Mouse (Mus musculus) thymus, postnatal 10 days (tissue): Measurements from ENCODE around the gene Plce1.

Experiments used
- DNase-seq, 2 experiments: peaks; one replicate each; pipeline ENCODE4 v3.0.0; 2021; ENCODE audit warnings: low spot score in 2 of 2

Plce1 gene

GRCm38 (mm10) chr19:38633306-38633705 lies 152.4 kb downstream of the Plce1 start:
- no peak for DNase-seq

- DNase-seq = no peak
Measured at GRCm38 (mm10) chr19:38639050-38639449, 158.1 kb downstream of the Plce1 start.

GRCm38 (mm10) chr19:38639805-38640204 lies 158.9 kb downstream of the Plce1 start:
- no peak for DNase-seq

GRCm38 (mm10) chr19:38642515-38642914 lies 161.6 kb downstream of the Plce1 start:
- DNase-seq = peak in 1 of 2 experiments; percentile 5

GRCm38 (mm10) chr19:38644871-38645595 lies 164.1 kb downstream of the Plce1 start:
- DNase-seq = no peak

- no peak for DNase-seq
Measured at GRCm38 (mm10) chr19:38657980-38658379, 177.1 kb downstream of the Plce1 start.

- DNase-seq = no peak
Measured at GRCm38 (mm10) chr19:38665398-38665797, 184.5 kb downstream of the Plce1 start.

- DNase-seq = no peak
Measured at GRCm38 (mm10) chr19:38672015-38672600, 191.2 kb downstream of the Plce1 start.

GRCm38 (mm10) chr19:38673936-38674335 lies 193.0 kb downstream of the Plce1 start:
- DNase-seq = no peak

GRCm38 (mm10) chr19:38678655-38679054 lies 197.7 kb downstream of the Plce1 start:
- DNase-seq = no peak

GRCm38 (mm10) chr19:38679520-38679919 lies 198.6 kb downstream of the Plce1 start:
- DNase-seq = no peak

- DNase-seq = no peak
Measured at GRCm38 (mm10) chr19:38687326-38687725, 206.4 kb downstream of the Plce1 start.

GRCm38 (mm10) chr19:38688741-38689507 lies 208.0 kb downstream of the Plce1 start:
- DNase-seq = no peak

- DNase-seq = no peak
Measured at GRCm38 (mm10) chr19:38690276-38690675, 209.4 kb downstream of the Plce1 start.

GRCm38 (mm10) chr19:38691533-38691932 lies 210.6 kb downstream of the Plce1 start:
- no peak for DNase-seq

GRCm38 (mm10) chr19:38693331-38693730 lies 212.4 kb downstream of the Plce1 start:
- no peak for DNase-seq

GRCm38 (mm10) chr19:38693769-38694168 lies 212.9 kb downstream of the Plce1 start:
- DNase-seq = no peak

- no peak for DNase-seq
Measured at GRCm38 (mm10) chr19:38701776-38702175, 220.9 kb downstream of the Plce1 start.

- DNase-seq = no peak
Measured at GRCm38 (mm10) chr19:38704742-38705141, 223.8 kb downstream of the Plce1 start.

GRCm38 (mm10) chr19:38705244-38705643 lies 224.3 kb downstream of the Plce1 start:
- no peak for DNase-seq

- no peak for DNase-seq
Measured at GRCm38 (mm10) chr19:38706449-38706848, 225.5 kb downstream of the Plce1 start.

GRCm38 (mm10) chr19:38709376-38709775 lies 228.5 kb downstream of the Plce1 start:
- DNase-seq = no peak

GRCm38 (mm10) chr19:38721808-38722207 lies 240.9 kb downstream of the Plce1 start:
- no peak for DNase-seq
